Mouse (Mus musculus) kidney, adult 18-20 months (tissue): ENCODE measurements around the gene Hnf1b.

Experiments used
- DNase-seq: peaks from one replicate; pipeline ENCODE4 v3.0.0; 2021

Hnf1b gene

DNA sequence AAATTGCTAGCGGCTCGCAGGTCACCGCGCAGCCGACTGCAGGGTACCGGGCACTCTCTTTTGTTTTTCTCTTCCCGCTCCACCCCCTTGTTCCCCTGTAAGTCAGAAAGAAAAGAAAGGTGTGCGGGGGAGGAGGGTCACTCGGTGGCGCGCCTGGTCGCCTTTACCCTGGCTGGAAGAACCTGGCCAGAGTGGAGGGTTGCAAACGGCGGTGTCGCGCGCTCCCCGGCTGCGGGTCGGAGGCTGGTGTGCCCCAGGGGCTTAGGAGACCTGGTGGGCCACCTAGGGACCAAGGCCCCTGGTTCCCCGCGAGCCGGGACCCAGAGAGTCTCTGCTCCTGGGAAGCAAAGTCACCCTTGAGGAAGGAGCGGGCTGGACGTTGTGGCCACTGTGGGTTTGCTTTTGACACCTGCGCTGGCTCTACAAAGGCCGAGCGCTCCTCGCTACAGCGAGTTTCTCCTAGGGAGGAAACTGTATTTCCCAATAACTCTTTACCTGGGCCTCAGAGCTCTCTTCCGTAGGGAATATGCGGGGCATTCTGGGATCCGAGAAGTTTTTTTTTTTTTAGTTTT lies 3.4 kb downstream of the Hnf1b start:
- DNase-seq: no peak

DNA sequence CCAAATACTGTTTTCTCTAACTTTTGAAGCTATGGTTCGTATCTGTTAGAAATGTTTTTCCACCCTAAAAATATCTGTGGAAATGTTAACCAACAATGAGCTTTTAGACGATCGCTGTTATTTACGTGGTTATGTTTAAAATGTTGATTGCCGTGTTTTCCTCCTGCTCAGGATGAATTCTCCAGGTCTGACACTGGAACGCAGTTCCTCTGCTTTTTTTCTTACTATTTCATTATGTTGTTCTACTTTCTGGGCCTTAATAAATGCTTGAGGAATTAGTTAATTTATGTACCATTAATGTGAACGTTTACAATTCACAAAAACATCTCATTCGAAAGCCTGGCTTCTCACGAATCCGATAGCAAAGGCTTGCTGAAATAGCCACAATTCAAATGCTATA lies 4.2 kb downstream of the Hnf1b start:
- no peak for DNase-seq

DNA sequence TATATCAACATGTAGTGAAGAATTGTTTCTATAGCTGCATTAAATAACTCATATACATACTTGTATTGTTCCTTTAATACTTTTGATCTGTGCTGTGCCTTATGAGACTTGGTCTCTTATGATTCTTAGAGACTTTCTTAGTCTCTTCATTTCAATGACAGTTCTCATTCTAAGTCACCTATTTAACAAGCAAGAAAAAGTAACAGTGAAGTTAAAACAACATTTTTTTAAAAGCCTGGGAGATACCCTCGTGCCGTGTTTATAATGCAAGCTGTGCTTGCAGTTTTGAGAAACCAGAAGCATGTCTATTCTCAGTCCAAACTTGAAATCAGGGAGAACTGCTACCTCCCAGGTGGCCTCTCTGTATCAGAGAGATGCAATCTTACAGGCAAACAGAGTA lies 4.8 kb downstream of the Hnf1b start:
- no peak for DNase-seq

DNA sequence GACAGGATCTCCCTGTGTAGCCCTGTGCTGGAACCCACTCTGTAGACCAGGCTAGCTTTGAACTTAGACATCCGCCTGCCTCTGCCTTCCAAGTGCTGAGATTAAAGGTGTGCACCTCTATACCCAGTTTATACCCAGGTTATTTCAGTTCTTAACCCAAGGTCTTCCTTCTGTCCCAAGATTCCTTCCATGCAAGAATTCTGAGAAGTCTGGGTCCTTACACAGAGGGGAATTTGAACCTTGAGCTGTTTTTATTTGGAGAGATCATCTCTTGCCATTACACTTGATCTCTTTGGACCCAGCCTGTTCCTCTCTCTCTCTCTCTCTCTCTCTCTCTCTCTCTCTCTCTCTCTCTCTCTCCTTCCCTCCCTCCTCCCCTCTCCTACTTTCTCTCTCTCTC lies 7.4 kb downstream of the Hnf1b start:
- no peak for DNase-seq

DNA sequence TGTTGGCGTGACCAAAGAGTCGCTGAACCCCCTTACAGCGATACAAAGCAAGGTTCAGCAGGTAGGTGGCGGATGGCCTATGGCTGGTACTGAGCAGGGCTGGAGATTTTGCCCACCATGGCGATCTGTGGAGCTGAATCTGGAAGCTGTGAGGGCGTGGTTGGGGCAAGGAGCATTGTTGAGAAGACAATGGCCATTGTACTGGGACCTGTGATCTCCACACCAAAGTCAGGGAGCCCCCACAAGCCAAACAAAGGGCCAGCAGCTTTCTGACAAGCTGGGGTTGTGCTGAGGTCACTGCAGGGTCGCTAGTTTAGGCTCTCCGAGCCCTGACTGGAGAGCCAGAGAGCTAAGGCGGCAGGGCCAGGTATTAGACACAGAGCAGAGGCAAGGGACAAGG lies 15.4 kb downstream of the Hnf1b start:
- DNase-seq: no peak

DNA sequence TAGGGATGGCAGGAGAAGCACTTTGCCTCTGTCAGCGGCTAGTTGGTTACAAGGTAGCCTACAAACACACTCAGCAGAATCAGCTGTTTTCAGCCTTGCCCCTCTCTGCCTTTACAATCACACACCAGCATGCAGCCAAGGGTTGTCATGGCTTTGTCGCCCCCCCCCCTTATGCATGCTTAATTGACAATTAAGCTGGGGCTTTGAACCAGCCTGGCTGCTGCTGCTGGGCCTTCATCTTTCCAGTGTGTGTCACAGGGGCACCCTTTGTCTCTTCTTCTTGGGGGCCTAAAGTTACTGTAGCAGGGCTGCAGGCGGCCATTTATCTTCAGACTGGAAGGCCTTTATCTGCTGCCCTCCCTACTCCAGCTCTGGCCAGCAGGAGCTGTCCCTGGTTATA lies 17.7 kb downstream of the Hnf1b start:
- no peak for DNase-seq

DNA sequence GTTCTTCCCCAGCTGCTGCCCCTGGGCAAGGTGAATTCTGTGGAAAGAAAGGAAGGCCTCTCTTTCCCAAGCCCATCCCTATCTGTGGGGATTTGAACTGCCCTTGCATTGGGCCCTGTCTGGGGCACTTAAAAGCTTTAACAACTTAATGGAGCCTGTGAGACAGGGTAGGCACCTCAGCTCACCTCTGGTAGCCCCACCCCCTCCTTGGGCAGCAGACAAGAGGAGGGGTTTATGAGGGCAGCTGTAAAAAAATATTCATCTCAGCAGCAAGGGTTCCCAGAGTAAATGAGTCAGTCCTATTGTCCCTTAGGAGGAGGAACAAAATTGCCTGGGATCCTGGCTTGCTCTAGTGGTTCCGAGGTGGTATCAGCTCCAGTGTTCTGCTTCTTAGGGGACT lies 19.3 kb downstream of the Hnf1b start:
- DNase-seq: no peak

DNA sequence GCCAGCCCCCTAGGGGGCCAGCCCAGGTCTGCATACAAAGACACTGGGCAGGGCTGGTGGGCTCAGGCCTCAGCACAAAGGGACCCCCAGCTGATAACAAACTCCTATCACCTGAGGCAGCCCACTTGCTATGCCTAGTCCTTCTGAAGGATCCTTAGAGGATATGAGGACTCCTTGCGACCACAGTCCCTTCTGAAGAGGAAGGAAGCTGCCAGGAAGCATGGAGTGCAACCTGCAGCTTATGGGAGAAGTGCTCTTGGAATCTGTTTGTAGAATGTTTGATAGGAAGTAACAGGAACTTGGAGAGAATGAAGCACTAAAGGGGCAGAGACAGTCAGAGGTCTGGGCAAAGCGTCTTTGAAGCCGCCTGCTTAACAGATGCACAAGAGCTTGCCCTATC lies 19.8 kb downstream of the Hnf1b start:
- DNase-seq: no peak

DNA sequence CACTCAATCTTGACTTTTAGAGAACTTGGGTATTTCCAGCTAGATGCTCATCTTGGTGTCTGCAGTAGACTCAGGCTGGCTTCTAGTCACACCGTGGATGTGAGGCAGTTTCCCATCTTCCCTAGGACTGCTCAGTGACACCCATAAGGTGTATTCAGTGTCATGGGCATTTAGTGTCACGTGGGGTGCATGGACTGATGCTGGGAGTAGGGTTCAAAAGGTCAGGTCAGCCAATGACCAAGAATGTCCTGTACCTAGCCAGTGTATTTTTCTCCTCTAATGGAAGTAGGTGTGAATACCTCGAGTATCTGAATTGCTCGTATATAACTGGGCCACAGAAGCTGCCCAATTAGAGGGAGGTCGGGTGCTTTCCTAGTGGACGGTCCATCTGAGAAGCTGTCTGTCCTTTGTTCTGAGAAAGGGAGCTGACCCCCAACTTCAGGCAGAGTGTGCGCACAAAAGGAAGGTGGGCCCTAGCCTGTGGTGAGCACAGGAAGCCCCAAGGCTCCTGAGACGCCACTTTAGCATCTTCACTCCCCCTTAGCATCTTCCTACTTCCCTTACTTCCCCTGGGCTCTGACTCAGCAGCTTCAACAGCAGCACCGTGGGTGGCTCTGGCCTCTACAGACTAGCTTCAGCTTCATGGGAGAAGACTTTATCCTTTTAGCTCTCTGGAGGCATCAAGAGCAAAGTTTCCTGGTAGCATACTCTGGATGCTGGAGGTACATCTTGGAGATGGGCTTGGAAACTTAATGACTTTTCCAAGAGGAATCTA lies 22.1 kb downstream of the Hnf1b start:
- DNase-seq: no peak

DNA sequence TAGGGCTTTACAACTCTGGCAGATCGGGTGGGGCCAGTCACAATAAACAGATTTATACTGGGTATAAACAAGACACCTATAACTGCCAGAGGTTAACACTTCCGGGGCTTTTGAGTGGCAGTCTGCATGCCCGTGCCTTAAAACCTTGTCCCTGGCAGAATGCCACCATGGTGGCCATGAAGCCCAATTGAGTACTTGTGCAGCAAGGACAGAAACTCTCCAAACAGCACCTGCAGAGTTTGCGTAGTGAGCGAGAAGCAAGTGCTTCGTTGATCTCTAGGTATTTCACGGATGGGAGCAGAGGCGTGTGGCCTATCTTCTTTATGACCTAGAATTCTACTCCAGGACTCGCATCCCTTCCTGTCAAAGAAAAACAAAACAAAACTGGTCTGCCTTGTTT lies 23.6 kb downstream of the Hnf1b start:
- peak; percentile 50 for DNase-seq

DNA sequence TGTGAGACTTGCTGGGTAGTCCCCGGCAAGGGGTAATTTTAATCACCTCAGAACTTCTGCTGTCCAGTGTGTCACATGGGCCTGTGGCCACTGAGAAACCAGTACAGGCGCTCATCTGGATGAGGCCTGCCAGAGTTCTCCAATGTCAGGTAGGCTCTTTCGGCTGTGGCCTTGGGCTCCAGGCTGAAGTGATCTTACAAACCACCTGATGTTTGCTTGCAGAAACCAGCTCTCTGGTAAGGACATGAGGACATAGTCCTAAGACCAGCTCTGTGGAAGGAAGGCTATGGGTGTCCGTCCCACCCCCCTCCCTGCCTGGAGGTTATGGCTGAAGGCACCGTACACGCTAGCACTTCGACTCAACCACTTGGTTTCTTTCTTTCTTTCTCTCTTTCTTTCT lies 26.8 kb downstream of the Hnf1b start:
- no peak for DNase-seq

DNA sequence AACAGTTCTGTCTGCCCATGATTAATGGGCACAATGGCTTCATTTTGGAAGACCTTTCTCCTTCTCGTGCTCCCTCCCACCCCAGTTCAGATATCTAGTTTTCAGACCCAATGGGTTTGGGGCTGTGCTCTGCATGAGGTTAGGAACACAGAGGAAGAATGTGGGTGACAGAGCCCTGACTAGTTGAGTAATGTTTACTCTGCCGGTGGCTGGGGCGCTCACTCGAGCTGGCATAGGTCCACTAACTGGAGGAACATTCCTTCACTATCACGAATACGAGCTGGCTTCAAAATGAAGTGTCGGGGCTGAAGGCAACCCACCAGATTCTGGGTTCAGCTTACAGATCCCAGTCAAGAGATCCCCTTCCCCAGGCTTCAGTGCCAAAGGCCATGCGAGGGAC lies 27.9 kb downstream of the Hnf1b start:
- peak; percentile 45 for DNase-seq

DNA sequence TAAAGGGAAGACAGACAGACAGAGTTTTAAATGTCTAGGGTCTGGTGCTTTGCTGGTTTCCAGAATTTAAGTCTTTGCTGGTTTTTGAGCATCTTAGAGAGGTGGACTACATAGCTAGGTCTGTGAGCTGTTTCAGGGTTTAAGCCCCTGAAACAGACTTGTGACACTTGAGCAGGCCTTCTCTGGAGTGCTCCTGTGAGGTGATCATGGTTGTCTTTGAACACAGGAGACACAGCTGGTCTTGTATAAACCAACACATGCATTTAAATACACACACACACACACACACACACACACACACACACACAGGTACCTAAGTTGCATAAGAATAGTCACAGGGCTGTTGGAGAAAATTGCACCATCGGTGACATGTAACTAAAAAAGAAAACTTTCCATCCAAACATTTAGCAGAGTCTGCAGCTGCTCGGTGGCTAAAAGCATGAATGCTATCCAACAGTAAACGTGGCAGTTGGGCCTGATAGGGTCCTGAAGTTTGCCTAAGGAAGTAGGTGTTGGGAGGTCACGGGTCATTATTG lies 28.6 kb downstream of the Hnf1b start:
- DNase-seq: no peak

DNA sequence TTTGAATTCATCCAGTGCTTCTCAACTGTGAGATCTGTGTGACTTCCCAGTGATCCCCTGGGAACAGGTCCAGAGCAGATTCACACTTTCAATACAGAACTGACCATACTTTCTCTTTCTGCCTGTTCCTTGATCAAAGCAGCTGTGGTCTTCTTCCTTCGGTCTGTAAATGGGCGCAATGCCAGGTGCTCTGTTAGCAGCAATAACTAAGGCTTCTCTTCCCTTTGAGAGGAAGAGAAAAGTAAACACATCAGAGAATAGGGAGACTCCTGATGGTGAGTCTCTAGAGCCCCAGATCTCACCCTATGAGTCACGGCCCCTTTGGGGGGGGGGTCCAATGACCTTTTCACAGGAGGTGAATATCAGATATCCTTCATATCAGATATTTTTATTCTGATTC lies 29.3 kb downstream of the Hnf1b start:
- DNase-seq: no peak

DNA sequence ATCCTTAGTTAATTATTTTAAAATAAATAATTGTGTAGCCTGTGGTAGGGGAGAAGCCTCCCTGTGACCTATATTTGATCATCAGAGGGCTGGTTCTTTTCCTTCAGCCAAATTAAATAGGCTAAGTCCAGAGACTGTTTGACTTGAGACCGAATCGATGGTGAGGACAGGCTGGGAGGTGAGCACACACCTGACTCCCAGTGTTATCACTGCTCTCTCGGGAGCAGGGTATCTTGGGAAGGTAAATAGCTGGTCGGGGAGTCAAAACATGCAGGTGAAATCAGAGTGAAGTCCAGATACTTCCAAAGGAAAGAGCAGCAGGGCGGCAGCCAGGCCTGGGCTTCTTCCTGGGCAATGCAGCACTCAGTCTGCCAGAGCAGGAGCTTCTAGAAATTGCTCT lies 31.6 kb downstream of the Hnf1b start:
- no peak for DNase-seq

DNA sequence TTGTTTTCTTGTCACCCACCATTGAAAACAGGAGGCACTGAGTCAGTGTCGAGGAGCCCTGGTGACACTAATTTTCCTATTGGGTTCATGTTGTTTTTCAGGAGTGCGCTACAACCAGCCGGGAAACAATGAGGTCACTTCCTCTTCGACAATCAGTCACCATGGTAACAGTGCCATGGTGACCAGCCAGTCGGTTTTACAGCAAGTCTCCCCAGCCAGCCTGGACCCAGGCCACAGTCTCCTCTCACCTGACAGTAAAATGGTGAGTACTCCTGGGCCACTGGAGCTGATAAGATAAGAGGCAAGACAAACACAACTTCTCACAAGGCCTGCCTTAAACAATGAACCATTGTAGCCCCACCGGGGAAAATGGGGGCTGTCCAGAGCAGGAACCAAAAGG lies 32.7 kb downstream of the Hnf1b start:
- no peak for DNase-seq

DNA sequence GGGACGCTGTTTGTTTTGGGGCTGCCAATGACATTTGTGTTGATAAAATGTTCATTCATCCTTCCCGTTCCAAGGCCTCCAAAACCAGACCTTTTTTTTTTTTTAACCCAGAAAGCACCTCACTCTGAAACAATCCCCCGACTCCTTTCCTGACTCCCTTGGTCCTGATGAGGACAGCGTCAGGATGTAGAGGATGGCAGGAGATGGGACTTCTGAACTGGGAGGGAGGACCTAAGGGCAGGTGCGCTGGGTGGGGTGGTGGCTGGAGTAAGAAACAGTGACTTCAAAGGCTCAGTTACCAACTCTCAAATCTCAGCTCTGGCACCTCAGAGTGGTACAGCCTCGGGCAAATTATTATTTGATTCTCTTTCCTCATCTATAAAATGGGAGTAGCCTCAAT lies 33.2 kb downstream of the Hnf1b start:
- DNase-seq: no peak

DNA sequence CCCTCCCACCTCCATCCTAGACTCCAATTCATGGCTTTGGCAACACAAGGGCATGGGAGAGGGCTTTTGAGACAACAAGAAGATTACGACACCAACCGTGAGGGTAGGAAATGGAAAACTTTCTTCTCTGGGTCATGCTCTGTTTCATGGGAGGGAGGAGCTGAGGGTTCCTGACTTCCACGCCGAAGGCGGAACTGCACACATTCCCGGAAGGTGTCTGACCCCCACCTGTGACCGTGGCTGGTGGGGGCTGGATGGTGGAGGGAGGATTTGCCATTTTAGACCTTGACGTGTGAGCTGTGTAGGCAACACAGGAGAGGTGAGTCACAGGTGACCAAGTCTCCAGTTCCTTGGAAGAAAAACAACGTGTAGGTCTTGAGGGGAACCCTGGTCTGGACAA lies 33.9 kb downstream of the Hnf1b start:
- peak; percentile 47 for DNase-seq

DNA sequence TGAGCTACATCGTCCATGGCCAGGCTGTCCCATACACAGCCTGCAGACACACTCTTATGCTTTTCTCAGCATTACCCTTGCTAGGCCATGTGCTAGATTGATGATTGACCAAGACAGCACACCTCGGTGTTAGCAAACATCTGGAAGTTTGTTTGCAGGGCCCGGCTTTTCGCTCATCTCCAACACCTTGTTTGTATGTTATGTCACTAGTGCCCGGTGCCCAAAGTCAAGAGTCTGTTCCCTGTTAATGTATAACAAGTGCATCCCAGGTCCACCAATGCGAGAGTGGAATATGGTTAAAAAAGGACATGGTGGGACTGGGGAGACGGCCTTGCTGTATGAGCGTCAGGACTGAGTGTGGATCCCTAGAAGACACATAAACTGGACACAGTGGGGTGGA lies 35.3 kb downstream of the Hnf1b start:
- DNase-seq: peak; percentile 60

DNA sequence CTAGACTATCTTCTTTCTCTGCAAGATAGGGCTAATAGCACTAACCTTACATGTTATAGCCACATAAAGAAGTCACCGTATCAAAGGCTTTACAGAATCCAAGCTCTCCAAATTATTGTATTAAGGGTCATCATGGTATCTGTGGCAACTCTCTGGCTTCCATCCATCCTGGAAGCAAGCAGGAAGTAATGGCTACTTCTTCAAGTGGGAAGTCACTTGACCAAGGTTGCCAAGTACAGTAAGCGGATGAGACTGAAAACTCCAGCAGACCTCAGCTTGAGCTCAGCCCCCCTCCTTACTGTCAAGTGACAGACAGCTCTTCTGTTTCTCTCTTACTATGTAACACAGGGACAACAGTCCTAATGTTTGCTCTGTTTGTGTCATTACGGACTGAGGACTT lies 36.9 kb downstream of the Hnf1b start:
- no peak for DNase-seq

DNA sequence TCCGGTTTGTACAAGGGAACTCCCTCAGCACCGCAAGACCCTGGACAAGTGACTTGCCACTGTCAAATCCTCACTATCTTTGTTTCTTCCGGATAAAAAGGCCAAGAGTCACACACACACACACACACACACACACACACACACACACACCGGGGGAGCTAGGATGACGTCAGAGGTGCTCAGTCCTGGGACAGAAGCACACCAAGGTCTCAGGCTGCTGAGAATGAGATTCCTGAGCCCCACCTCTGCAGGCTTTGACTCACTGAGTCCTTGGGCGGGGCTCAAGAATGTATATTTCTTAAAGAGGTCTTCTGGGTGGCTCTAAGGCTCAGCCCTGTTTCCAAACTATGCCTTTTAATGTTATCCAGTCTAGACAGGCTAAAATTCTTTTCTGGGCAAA lies 41.5 kb downstream of the Hnf1b start:
- DNase-seq: no peak

DNA sequence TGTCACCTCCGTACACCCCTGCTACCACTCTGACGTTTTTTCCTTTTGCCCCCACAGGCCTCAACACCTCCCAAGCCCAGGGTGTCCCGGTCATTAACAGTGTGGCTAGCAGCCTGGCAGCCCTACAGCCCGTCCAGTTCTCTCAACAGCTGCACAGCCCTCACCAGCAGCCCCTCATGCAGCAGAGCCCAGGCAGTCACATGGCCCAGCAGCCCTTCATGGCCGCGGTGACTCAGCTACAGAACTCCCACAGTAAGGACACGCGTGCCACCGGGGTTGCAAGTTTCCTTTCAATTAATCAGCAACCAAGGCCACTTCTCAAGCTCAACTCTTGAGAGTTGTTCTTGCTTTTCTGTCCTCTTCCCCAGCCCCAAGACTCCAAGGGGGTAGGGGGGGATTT lies 43.5 kb downstream of the Hnf1b start:
- DNase-seq: no peak

DNA sequence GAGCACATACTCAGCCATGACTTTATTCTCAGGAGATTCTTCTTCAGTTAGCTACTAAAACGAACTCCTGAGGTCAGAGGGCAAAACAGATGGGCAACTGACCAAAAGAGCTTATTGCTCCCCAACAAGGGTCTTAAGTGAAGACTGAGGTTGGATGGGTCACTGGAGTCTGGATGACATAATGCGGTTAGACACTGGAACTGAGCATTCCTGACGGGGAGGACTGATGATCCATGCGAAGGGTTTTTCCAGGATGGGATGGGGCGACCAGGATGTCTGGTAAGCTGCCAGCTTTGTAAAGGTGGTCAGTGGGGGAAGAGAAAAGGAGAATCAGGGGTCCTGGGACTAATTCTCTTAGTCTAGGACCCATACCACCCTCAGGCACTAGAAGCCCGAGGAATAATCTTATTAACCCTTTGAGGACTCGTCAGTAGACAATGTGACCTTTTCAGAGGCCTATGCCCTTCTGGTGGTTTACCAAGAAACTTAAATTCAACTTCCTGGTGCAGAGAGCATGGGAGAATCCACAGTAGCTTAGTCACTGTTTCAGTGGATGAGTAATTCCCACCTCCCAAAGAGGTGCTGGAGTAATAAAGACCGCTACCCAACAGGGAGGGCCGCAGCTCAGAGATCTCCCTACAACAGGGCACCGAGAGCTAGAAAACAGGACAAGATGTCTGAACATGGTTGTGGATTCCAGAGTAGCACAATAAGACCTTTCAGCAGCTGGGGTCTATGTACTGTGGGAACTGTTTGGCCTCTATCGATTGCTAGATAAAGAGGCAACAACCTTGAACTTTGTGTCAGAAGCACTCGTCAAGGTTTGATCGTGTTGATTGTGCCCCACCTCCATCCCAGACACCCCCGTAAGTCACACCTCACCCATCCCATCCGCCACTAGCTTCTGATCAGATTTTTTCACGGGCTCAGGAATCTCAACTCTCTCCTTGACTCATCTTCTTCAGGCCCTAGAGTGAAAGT lies 46.9 kb downstream of the Hnf1b start:
- no peak for DNase-seq

DNA sequence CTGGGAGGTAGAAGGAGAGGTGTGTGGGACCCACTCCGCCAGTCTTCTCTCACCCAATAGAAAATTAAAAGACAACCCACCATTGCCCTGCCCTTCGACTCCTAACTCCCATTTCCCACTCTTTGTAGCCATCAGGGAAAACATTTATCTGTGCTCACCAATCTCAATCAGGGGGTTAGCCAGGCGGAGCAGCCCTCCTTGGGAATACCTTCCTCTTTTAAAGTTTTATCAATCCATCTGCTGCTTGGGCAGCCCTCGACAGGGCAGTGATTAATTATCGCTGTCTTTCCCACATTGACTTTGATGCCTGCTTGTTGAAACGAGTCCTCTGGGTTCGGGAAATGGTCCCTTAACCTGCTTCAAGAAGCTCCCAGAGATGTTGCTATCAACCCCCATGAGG lies 47.7 kb downstream of the Hnf1b start:
- DNase-seq: no peak
